Mouse (Mus musculus) duodenum, adult 2 months (tissue): Measurements from ENCODE around the gene Cnfn. TPM values are rescaled to one million over a fixed set of nuclear protein-coding genes. Genes with fewer than 3 reads are reported as not detected.

Experiments
- polyA plus RNA-seq: library from polyadenylated mRNA; depleted of rRNA; stranded (reverse); fragments of >200 nt; gene quantifications from 2 replicates; pipeline ENCODE4 v1.2.3, GENCODE M21; 2012; ENCODE audit warnings: low replicate concordance; rRNA removed

Gene Cnfn
- polyA plus RNA-seq, result 1.1 TPM in 1 of 2 replicates, not detected in the other

GRCm38 (mm10) chr7:25369058-25369749, at the start of gene Cnfn:
Gene Cnfn (minus strand): TSS chr7:25369724.

GRCm38 (mm10) chr7:25412833-25413441, 43.4 kb upstream of the Cnfn start, which contains the start of gene Cxcl17:
Gene Cxcl17 (minus strand): TSS chr7:25412886.

GRCm38 (mm10) chr7:25398610-25399009, 29.1 kb upstream of the Cnfn start, which contains the start of gene Lipe:
Gene Lipe (minus strand): TSS chr7:25398710.

Other genes starting within 250 kb of the Cnfn start
- gene Pou2f2, start 190.0 kb downstream of the Cnfn start, polyA plus RNA-seq, result 1.8 and 3.3 TPM in 2 replicates
- 45.9 and 104 TPM in 2 replicates for gene Dedd2, start 149.1 kb downstream of the Cnfn start, polyA plus RNA-seq
- 6.1 and 7.0 TPM in 2 replicates for gene Zfp526, start 148.3 kb downstream of the Cnfn start, polyA plus RNA-seq
- 141 and 179 TPM in 2 replicates for gene Gsk3a, start 131.9 kb downstream of the Cnfn start, polyA plus RNA-seq
- 40.7 and 44.2 TPM in 2 replicates for gene Erf, start 119.0 kb downstream of the Cnfn start, polyA plus RNA-seq
- 54.5 and 62.2 TPM in 2 replicates for gene Cic, start 102.0 kb downstream of the Cnfn start, polyA plus RNA-seq
- gene Pafah1b3, start 71.7 kb downstream of the Cnfn start, polyA plus RNA-seq, result 86.5 and 148 TPM in 2 replicates
- 0.07 TPM in 1 of 2 replicates, not detected in the other for gene Prr19, start 68.3 kb downstream of the Cnfn start, polyA plus RNA-seq
- 0.64 and 1.5 TPM in 2 replicates for gene Tmem145, start 63.6 kb downstream of the Cnfn start, polyA plus RNA-seq
- gene Megf8, start 52.6 kb downstream of the Cnfn start, polyA plus RNA-seq, result 21.0 and 22.1 TPM in 2 replicates
- 65.3 and 226 TPM in 2 replicates for gene Lipe, start 29.0 kb upstream of the Cnfn start, polyA plus RNA-seq
- gene Cxcl17, start 43.2 kb upstream of the Cnfn start, polyA plus RNA-seq, result 1.9 TPM in 1 of 2 replicates, not detected in the other
- gene Ceacam1, start 107.9 kb upstream of the Cnfn start, polyA plus RNA-seq, result 97.6 and 182 TPM in 2 replicates
- gene Ceacam2, start 170.1 kb upstream of the Cnfn start, polyA plus RNA-seq, result 0.36 and 0.39 TPM in 2 replicates
- gene Erich4, start 246.2 kb upstream of the Cnfn start, polyA plus RNA-seq, result 16.9 and 32.4 TPM in 2 replicates
- 100 and 111 TPM in 2 replicates for gene Dmac2, start 249.7 kb upstream of the Cnfn start, polyA plus RNA-seq